Mouse (Mus musculus): Measurements from ENCODE around the gene Lman2l. TPM values are rescaled to one million over a fixed set of nuclear protein-coding genes. Genes with fewer than 3 reads are reported as not detected.

Lman2l gene
- 32.6 and 39.3 TPM in 2 replicates for polyA plus RNA-seq (2014; fragmentation: Nextera tagmentation; extraction: Ambion mirVana)

DNA sequence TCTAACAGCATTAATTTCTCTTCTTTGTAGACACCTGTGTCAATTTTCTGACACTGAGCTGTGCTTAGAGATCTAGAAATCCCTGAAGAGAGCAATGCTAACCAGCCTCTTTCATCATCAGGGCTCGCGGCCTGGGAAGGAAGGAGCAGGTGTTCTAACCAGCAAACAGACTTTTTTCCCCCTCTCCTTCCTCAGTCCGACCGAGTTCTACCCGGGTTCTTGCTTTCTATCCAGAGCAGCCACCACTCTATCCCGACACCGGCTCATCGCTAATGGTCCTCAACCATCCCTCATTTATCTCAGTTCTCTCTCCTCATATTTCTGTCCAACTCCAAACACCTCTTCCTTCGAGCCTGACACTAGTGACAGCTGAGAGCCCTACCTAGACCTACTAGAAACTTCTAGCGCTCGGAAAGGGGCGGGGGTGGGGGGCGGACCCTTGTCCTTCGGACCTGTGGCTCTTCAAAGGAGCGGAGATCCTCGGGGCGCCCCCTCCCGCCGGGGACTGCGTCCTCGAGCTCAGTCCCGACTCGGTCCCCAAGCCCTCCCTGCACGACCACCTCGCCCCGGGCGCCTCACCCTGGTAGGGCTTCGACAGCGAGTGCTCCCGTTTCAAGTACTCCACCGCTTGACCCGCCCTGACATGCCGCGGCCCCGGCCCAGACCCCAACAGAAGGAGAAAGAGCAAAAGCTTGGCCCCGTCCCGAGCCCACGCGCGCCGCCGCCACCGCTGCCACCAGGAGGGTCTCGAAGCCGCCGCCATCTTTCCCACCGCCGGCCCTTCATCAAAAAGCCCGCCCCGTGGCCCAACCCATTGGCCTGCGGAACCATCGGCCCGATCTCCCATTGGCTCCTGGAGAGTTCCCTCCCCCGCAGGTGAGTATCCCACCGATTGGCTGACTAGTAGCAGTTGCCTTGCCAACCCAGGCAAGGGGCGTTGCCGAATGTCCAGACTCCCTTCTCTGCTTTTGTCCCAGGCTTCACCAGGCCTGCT is at the start of gene Lman2l:
Lman2l (minus strand) TSS at position 801 of the 994 bp plus-strand sequence.
- ATAC-seq (peak; percentile 100), DNase-seq (ENCODE audit: low spot score) (peak; percentile 99)
- Histone ChIP-seq H3K27ac (ENCODE audit: low read depth, low read length) (peak within 1 kb of the TSS; percentile 78), H3K4me1 (ENCODE audit: control insufficient read depth, insufficient read depth, low read length) (peaks cover 4% of the 10 kb centered on the region), H3K4me2 (ENCODE audit: low read length) (peak within 1 kb of the TSS; percentile 72), H3K4me3 (ENCODE audit: low read depth, low read length) (peak within 1 kb of the TSS; percentile 78), H3K36me3 (ENCODE audit: control insufficient read depth, insufficient read depth, low read length) (peaks cover 23% of the 10 kb centered on the region; the same call in 1 of the 2 replicates), H3K27me3 (replicated peaks; ENCODE audit: control insufficient read depth, insufficient read depth, low read length) (no peaks in the 10 kb centered on the region), H3K9ac (ENCODE audit: low read length) (peak within 1 kb of the TSS; percentile 82), H3K9me3 (replicated peaks; ENCODE audit: control insufficient read depth, low read length) (no peaks in the 10 kb centered on the region)
- under 1% methylated on average over 53 of the region's 57 CpGs for WGBS

DNA sequence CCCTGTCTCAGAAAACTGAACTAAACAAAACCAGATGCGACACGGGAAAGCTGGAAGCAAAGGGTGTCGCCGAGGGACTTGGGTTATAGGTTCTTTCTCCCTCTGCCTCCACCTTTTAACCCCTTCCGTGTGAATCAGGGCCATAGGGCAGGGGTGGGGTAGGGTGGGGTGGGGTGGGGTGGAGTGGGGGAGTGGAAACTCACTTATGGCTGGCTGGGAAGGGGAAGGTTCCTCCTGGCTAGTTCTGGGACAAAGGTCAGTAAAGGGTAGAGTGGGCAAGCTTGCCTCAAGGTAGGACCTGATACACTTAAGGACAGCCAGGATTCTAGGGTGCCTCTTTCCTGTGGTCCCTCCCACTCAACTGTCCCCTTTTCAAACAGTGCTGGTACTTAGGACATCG is 48.2 kb upstream of the Lman2l start:
- no peak overlapping the region for H3K27ac ChIP-seq (ENCODE audit: low read depth, low read length)
- no peak overlapping the region for H3K9ac ChIP-seq (ENCODE audit: low read length)
- H3K27me3 ChIP-seq (replicated peaks; ENCODE audit: control insufficient read depth, insufficient read depth, low read length) = no peaks in the 10 kb centered on the region
- no peaks in the 10 kb centered on the region for H3K36me3 ChIP-seq (ENCODE audit: control insufficient read depth, insufficient read depth, low read length)
- no peak overlapping the region for H3K4me2 ChIP-seq (ENCODE audit: low read length)
- no peak for ATAC-seq
- H3K4me3 ChIP-seq (ENCODE audit: low read depth, low read length) = no peak overlapping the region
- WGBS = 90% methylated on average over 5 of the region's 6 CpGs
- H3K4me1 ChIP-seq (ENCODE audit: control insufficient read depth, insufficient read depth, low read length) = no peaks in the 10 kb centered on the region
- H3K9me3 ChIP-seq (replicated peaks; ENCODE audit: control insufficient read depth, low read length) = no peaks in the 10 kb centered on the region
- no peak for DNase-seq (ENCODE audit: low spot score)

DNA sequence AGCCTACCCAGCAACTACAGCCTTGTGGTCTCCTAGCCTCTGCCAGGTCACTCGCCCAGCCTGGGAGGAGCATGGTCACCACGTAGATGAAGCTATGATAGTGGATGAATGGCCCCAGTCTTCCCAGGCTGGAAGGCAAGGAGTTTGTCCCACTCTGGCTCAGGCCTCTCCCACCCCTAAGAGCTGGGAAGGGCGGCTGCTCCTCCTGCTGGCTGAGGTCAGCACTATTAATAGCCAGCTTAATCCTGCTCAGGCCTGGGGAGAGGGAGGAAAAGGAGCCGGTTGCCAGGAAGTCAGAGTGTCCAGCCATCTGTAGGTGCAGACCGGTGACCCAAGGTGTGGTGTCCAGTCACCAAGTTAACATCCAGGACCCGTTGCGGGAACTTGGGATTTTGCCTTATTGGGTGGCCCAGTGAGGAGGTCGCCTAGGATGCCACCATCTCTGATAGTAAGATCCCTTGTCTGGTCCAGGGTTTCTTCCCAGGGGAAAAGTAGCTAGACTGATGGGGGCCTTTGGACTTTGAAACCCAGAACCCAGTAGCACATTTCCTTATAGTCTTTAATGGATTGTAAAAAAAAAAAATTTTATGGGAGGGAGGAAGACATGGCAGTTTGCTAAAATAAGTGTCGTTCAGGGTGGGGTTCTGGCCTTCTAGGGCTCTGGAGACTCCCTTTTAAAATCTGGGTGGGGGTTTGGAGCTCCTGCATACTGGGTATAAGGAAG is 47.5 kb upstream of the Lman2l start:
- no peaks in the 10 kb centered on the region for H3K9me3 ChIP-seq (replicated peaks; ENCODE audit: control insufficient read depth, low read length)
- H3K9ac ChIP-seq (ENCODE audit: low read length) = no peak overlapping the region
- H3K36me3 ChIP-seq (ENCODE audit: control insufficient read depth, insufficient read depth, low read length) = no peaks in the 10 kb centered on the region
- H3K4me1 ChIP-seq (ENCODE audit: control insufficient read depth, insufficient read depth, low read length) = no peaks in the 10 kb centered on the region
- 0 out of 2 replicates have a peak, but pooled peaks have one; percentile 26 for ATAC-seq
- WGBS = 45% methylated on average over 9 of the region's 9 CpGs
- H3K4me3 ChIP-seq (ENCODE audit: low read depth, low read length) = no peak overlapping the region
- H3K4me2 ChIP-seq (ENCODE audit: low read length) = no peak overlapping the region
- H3K27ac ChIP-seq (ENCODE audit: low read depth, low read length) = no peak overlapping the region
- no peaks in the 10 kb centered on the region for H3K27me3 ChIP-seq (replicated peaks; ENCODE audit: control insufficient read depth, insufficient read depth, low read length)
- DNase-seq (ENCODE audit: low spot score) = no peak

DNA sequence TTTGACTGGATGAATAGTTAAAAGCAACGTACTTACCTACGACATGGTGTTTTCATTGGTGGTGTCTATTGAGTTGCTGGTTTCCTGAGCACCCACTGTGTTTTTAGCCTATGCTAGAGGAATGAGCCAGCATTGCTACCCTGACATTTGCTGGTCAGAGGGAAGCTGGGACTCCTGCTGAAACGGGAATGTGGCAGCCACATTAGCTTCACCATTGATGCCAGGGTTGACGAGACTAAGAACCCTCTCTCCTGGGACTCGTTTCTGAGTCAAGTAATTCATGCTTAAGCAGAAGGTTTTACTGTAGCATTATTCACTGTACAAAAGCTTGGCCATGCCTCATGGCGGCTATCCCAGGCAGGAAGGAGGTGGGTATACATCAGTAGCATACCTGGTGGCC is 44.6 kb upstream of the Lman2l start:
- H3K27me3 ChIP-seq (replicated peaks; ENCODE audit: control insufficient read depth, insufficient read depth, low read length) = no peaks in the 10 kb centered on the region
- no peaks in the 10 kb centered on the region for H3K9me3 ChIP-seq (replicated peaks; ENCODE audit: control insufficient read depth, low read length)
- 65% methylated on average over 6 of the region's 6 CpGs for WGBS
- no peak overlapping the region for H3K27ac ChIP-seq (ENCODE audit: low read depth, low read length)
- no peak for DNase-seq (ENCODE audit: low spot score)
- H3K36me3 ChIP-seq (ENCODE audit: control insufficient read depth, insufficient read depth, low read length) = no peaks in the 10 kb centered on the region
- no peak overlapping the region for H3K4me3 ChIP-seq (ENCODE audit: low read depth, low read length)
- H3K4me1 ChIP-seq (ENCODE audit: control insufficient read depth, insufficient read depth, low read length) = no peaks in the 10 kb centered on the region
- no peak overlapping the region for H3K4me2 ChIP-seq (ENCODE audit: low read length)
- H3K9ac ChIP-seq (ENCODE audit: low read length) = no peak overlapping the region
- no peak for ATAC-seq

DNA sequence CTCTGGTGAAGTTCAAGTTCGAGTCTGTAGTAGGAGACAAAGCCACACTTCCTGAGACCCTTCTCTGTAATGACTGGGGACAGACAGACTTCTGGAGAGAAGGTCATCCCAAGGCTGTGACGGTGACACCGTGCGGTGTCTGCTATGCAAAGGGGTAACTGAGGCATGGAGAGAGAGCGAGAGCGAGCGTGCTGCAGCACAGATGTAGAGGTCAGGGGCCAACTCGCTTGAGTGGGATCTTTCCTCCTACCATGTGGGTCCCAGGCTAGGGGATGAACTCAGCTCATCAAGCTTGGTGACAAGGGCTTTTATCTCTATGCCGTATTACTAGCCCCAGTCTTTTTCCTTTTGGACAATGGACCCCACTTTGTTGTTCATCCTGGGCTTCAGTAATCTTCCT is 42.0 kb upstream of the Lman2l start:
- DNase-seq (ENCODE audit: low spot score) = no peak
- 88% methylated on average over 9 of the region's 9 CpGs for WGBS
- ATAC-seq = no peak
- Histone ChIP-seq H3K27ac (ENCODE audit: low read depth, low read length) (no peak overlapping the region), H3K9me3 (replicated peaks; ENCODE audit: control insufficient read depth, low read length) (no peaks in the 10 kb centered on the region), H3K4me1 (ENCODE audit: control insufficient read depth, insufficient read depth, low read length) (no peaks in the 10 kb centered on the region), H3K4me2 (ENCODE audit: low read length) (no peak overlapping the region), H3K4me3 (ENCODE audit: low read depth, low read length) (no peak overlapping the region), H3K9ac (ENCODE audit: low read length) (no peak overlapping the region), H3K27me3 (replicated peaks; ENCODE audit: control insufficient read depth, insufficient read depth, low read length) (no peaks in the 10 kb centered on the region), H3K36me3 (ENCODE audit: control insufficient read depth, insufficient read depth, low read length) (no peaks in the 10 kb centered on the region)

DNA sequence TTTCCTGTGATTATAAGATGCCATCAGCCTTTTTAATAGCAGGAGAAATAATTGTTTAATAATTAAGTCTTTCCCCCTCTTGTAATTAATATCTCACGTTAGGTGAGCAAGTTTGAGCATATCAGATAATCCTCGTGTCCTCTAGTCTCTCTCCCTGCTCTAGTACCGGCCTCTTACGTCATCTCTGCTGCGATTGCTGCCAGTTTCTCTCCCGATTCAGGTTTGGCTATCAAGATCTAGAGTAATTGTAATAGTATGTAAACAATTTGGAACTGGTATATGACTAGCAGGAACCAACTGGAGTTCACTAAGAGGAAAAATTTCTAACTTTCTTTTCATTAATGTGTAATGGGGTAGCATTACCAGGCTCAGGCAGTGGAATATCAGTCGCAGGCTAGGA is 40.0 kb upstream of the Lman2l start:
- no peak overlapping the region for H3K9ac ChIP-seq (ENCODE audit: low read length)
- no peak overlapping the region for H3K4me3 ChIP-seq (ENCODE audit: low read depth, low read length)
- no peaks in the 10 kb centered on the region for H3K27me3 ChIP-seq (replicated peaks; ENCODE audit: control insufficient read depth, insufficient read depth, low read length)
- WGBS = 85% methylated on average over 7 of the region's 7 CpGs
- no peak for ATAC-seq
- H3K4me1 ChIP-seq (ENCODE audit: control insufficient read depth, insufficient read depth, low read length) = no peaks in the 10 kb centered on the region
- no peak overlapping the region for H3K27ac ChIP-seq (ENCODE audit: low read depth, low read length)
- H3K9me3 ChIP-seq (replicated peaks; ENCODE audit: control insufficient read depth, low read length) = no peaks in the 10 kb centered on the region
- no peaks in the 10 kb centered on the region for H3K36me3 ChIP-seq (ENCODE audit: control insufficient read depth, insufficient read depth, low read length)
- no peak overlapping the region for H3K4me2 ChIP-seq (ENCODE audit: low read length)
- DNase-seq (ENCODE audit: low spot score) = no peak

DNA sequence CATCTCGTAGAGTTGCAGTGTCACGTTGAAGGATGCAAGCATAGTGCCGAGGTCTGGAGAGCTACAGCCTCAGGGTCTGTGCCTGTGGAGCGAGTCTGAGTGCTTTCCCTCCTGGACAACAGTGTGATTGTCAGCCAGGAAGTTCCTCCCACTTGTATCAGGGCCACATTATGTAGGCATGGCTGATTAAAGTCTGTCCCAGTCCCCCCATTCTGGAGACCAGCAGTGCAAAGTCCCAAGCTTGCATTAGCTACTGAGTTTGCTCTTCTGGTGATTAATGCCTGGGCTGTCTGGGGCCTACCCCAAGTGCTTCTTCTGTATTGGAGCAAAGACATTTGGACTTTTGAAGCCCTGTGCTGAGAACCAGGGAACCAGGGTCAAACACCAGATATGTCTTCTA is 38.8 kb upstream of the Lman2l start:
- H3K9me3 ChIP-seq (replicated peaks; ENCODE audit: control insufficient read depth, low read length) = no peaks in the 10 kb centered on the region
- ATAC-seq = no peak
- no peak overlapping the region for H3K4me2 ChIP-seq (ENCODE audit: low read length)
- no peaks in the 10 kb centered on the region for H3K4me1 ChIP-seq (ENCODE audit: control insufficient read depth, insufficient read depth, low read length)
- no peaks in the 10 kb centered on the region for H3K27me3 ChIP-seq (replicated peaks; ENCODE audit: control insufficient read depth, insufficient read depth, low read length)
- WGBS = 60% methylated on average over 4 of the region's 4 CpGs
- H3K4me3 ChIP-seq (ENCODE audit: low read depth, low read length) = no peak overlapping the region
- H3K36me3 ChIP-seq (ENCODE audit: control insufficient read depth, insufficient read depth, low read length) = no peaks in the 10 kb centered on the region
- H3K9ac ChIP-seq (ENCODE audit: low read length) = no peak overlapping the region
- no peak overlapping the region for H3K27ac ChIP-seq (ENCODE audit: low read depth, low read length)
- DNase-seq (ENCODE audit: low spot score) = no peak

DNA sequence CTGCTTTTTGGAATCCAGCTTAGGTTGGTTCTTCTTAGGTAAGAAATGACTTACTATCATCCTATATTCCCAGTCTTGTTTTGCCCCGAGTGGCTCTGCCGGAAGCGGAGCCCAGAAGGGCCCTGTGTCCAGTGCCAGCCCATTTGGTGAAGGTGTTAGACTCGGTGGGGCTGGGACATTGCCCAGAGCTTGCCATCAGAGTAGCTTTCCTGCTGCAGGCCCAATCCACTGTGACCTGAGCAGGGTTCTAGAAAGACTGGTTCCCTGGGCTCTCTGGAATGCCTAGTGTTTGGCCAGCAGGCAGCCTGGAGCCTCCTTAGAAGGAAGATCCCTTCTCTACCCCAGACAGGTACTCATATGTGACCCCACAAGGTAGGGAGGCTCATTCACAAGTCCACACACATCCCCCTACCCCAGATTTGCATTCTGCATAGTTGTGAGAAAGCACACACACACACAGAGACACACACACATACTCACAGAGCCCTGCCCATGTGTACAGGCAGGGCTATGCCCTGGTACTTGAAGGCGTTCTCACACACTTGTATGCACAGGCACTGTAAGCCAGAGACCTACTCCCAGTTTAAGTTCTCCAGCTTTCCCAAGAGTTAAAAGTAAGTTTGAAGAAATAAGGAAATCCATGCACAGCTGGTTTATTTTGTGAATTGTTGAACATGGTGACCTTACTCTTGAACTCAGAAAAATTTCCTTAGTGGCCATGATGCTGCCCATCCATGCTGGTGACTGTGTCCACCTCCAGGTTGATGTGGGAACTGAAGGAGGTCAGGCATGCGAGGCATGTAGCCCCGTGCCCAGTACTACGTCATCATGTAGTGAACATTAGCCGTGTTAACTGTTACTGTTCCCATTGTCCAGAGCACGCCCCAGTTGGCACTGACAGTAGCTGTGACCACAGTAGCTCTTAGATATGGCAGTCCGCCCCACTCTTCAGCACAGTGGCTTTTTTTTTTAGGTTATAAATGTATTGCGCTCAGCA is 35.1 kb upstream of the Lman2l start:
- H3K27ac ChIP-seq (ENCODE audit: low read depth, low read length) = no peak overlapping the region
- no peaks in the 10 kb centered on the region for H3K36me3 ChIP-seq (ENCODE audit: control insufficient read depth, insufficient read depth, low read length)
- no peak for DNase-seq (ENCODE audit: low spot score)
- 84% methylated on average over 12 of the region's 12 CpGs for WGBS
- H3K4me3 ChIP-seq (ENCODE audit: low read depth, low read length) = no peak overlapping the region
- no peak overlapping the region for H3K9ac ChIP-seq (ENCODE audit: low read length)
- no peaks in the 10 kb centered on the region for H3K27me3 ChIP-seq (replicated peaks; ENCODE audit: control insufficient read depth, insufficient read depth, low read length)
- no peak for ATAC-seq
- H3K9me3 ChIP-seq (replicated peaks; ENCODE audit: control insufficient read depth, low read length) = no peaks in the 10 kb centered on the region
- no peak overlapping the region for H3K4me2 ChIP-seq (ENCODE audit: low read length)
- H3K4me1 ChIP-seq (ENCODE audit: control insufficient read depth, insufficient read depth, low read length) = peaks cover 13% of the 10 kb centered on the region
